Mouse (Mus musculus) neutrophil, adult 59 days (primary cell): ENCODE data around the gene Sgcd. TPM values are rescaled to one million over a fixed set of nuclear protein-coding genes. Genes with fewer than 3 reads are reported as not detected.

Experiments
- total RNA-seq, 2 experiments: library from RNA; stranded (reverse); gene quantifications; 1 replicate in 1 of 2; 2 replicates in 1 of 2; pipeline ENCODE4 v1.2.4; 2023

Sgcd gene
- not detected for total RNA-seq

DNA sequence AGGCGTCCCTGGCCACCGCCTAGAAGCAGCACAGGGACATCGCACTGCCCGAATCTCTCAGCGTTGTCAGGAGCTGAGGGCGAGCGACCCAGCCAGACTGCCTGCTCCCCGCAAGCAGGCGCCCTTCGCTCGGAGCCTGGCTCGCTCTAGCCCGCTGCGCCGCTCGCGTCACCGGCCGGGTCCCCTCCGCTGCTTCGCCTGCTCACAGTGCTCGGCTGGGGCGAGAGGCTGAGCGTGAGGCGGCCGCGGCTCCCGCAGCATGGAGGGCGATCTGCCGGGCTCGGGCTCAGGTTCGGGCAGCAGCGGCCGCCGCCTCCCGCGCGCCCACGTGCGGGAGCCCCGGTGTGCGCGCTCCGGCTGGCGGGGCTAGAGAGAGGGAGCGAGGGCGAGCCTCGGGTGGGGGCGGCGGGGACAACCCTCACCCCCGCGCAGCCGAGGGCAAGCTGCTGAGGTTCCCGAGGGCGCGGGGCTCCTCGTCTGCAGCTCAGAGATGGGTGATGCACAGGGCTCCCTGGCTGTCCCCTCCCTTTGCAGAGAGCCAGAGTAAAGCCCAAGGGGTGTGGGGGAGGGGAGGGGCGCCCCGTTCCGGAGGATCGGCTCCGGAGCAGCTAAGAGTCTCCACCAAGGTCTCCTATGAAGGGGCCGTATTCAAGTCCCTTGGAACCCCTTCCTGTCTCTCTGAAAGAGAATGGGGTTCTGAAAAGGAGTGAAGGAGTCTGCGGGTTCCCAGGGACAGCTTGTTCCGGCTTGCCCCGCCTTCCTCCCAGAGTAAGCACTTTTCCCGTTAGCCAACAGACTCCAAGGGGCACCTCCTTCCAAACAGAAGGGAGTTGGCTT, at the start of gene Sgcd:
Sgcd (minus strand) TSS at position 273 of the 837 bp plus-strand sequence.

